Mouse (Mus musculus): ENCODE data around the gene Bptf. TPM values are rescaled to one million over a fixed set of nuclear protein-coding genes. Genes with fewer than 3 reads are reported as not detected.
"Not testable (repeated sequence)": the region's sequence is repeated elsewhere in the genome, so short reads cannot be mapped to it uniquely, and the experiment has no call there.

Gene Bptf
- polyA plus RNA-seq, 1 experiment from 2014 or later: 22.9 TPM

GRCm38 (mm10) chr11:107083480-107083879 is 48.4 kb downstream of the Bptf start:
- H3K4me1 ChIP-seq (replicated peaks; ENCODE audit: insufficient read depth, low read length): no peaks in the 10 kb centered on the region

GRCm38 (mm10) chr11:107065216-107065785 is 66.6 kb downstream of the Bptf start:
- no peak for ATAC-seq (replicated peaks; ENCODE audit: low FRiP score, low read depth)

More at GRCm38 (mm10) chr11:107083480-107083879, 48.4 kb downstream of the Bptf start:
- H3K4me2 ChIP-seq (ENCODE audit: low read length): no peak overlapping the region
- DNase-seq (ENCODE audit: low spot score) (no peak), ATAC-seq (replicated peaks; ENCODE audit: low FRiP score, low read depth) (no peak)
- no peaks in the 10 kb centered on the region for H3K9me3 ChIP-seq (replicated peaks; ENCODE audit: low read length)
- H3K9ac ChIP-seq (ENCODE audit: low read depth, low read length): no peak overlapping the region
- no peak overlapping the region for H3K4me3 ChIP-seq (replicated peaks; ENCODE audit: low read depth, low read length)
- TF ChIP-seq CTCF (IDR thresholded peaks at IDR 0.05; ENCODE audit: low read depth): no peak
- H3K27ac ChIP-seq: no peak overlapping the region
- 81% methylated on average over 5 of the region's 5 CpGs for WGBS
- no peaks in the 10 kb centered on the region for H3K27me3 ChIP-seq (ENCODE audit: insufficient read depth, low read length)
- H3K36me3 ChIP-seq (ENCODE audit: insufficient read depth, low read length): peaks cover 35% of the 10 kb centered on the region; the same call in 1 of the 2 replicates

GRCm38 (mm10) chr11:107064590-107064989 is 67.3 kb downstream of the Bptf start:
- no peak for DNase-seq (ENCODE audit: low spot score)
- WGBS: 92% methylated on average over 1 of the region's 1 CpGs
- H3K9me3 ChIP-seq (replicated peaks; ENCODE audit: low read length): no peaks in the 10 kb centered on the region
- no peak for TF ChIP-seq CTCF (IDR thresholded peaks at IDR 0.05; ENCODE audit: low read depth)
- H3K27me3 ChIP-seq (ENCODE audit: insufficient read depth, low read length): no peaks in the 10 kb centered on the region
- H3K27ac ChIP-seq: no peak overlapping the region
- H3K9ac ChIP-seq (ENCODE audit: low read depth, low read length): no peak overlapping the region
- no peak for ATAC-seq (replicated peaks; ENCODE audit: low FRiP score, low read depth)
- H3K4me3 ChIP-seq (replicated peaks; ENCODE audit: low read depth, low read length): no peak overlapping the region
- no peak overlapping the region for H3K4me2 ChIP-seq (ENCODE audit: low read length)
- no peaks in the 10 kb centered on the region for H3K4me1 ChIP-seq (replicated peaks; ENCODE audit: insufficient read depth, low read length)
- peaks cover 83% of the 10 kb centered on the region for H3K36me3 ChIP-seq (ENCODE audit: insufficient read depth, low read length)

More at GRCm38 (mm10) chr11:107065216-107065785, 66.6 kb downstream of the Bptf start:
- H3K27ac ChIP-seq: no peak overlapping the region
- no peak overlapping the region for H3K4me2 ChIP-seq (ENCODE audit: low read length)
- H3K4me3 ChIP-seq (replicated peaks; ENCODE audit: low read depth, low read length): no peak overlapping the region
- peaks cover 79% of the 10 kb centered on the region for H3K36me3 ChIP-seq (ENCODE audit: insufficient read depth, low read length)
- no peak overlapping the region for H3K9ac ChIP-seq (ENCODE audit: low read depth, low read length)
- no peak for DNase-seq (ENCODE audit: low spot score)
- 76% methylated on average over 11 of the region's 11 CpGs for WGBS
- H3K9me3 ChIP-seq (replicated peaks; ENCODE audit: low read length): no peaks in the 10 kb centered on the region
- H3K27me3 ChIP-seq (ENCODE audit: insufficient read depth, low read length): no peaks in the 10 kb centered on the region
- H3K4me1 ChIP-seq (replicated peaks; ENCODE audit: insufficient read depth, low read length): no peaks in the 10 kb centered on the region
- TF ChIP-seq CTCF (IDR thresholded peaks at IDR 0.05; ENCODE audit: low read depth): no peak

GRCm38 (mm10) chr11:107063067-107063466 is 68.9 kb downstream of the Bptf start:
- no peaks in the 10 kb centered on the region for H3K27me3 ChIP-seq (ENCODE audit: insufficient read depth, low read length)
- no peak overlapping the region for H3K4me2 ChIP-seq (ENCODE audit: low read length)
- 93% methylated on average over 3 of the region's 3 CpGs for WGBS
- H3K4me3 ChIP-seq (replicated peaks; ENCODE audit: low read depth, low read length): no peak overlapping the region
- DNase-seq (ENCODE audit: low spot score) (no peak), ATAC-seq (replicated peaks; ENCODE audit: low FRiP score, low read depth) (no peak)
- H3K27ac ChIP-seq: no peak overlapping the region
- no peaks in the 10 kb centered on the region for H3K4me1 ChIP-seq (replicated peaks; ENCODE audit: insufficient read depth, low read length)
- TF ChIP-seq CTCF (IDR thresholded peaks at IDR 0.05; ENCODE audit: low read depth): no peak
- no peak overlapping the region for H3K9ac ChIP-seq (ENCODE audit: low read depth, low read length)
- H3K9me3 ChIP-seq (replicated peaks; ENCODE audit: low read length): no peaks in the 10 kb centered on the region
- peaks cover 90% of the 10 kb centered on the region for H3K36me3 ChIP-seq (ENCODE audit: insufficient read depth, low read length)

- Histone ChIP-seq H3K27me3 (ENCODE audit: insufficient read depth, low read length) (no peaks in the 10 kb centered on the region), H3K4me3 (replicated peaks; ENCODE audit: low read depth, low read length) (no peak overlapping the region), H3K4me1 (replicated peaks; ENCODE audit: insufficient read depth, low read length) (no peaks in the 10 kb centered on the region), H3K9me3 (replicated peaks; ENCODE audit: low read length) (no peaks in the 10 kb centered on the region), H3K27ac (no peak overlapping the region), H3K36me3 (ENCODE audit: insufficient read depth, low read length) (peaks cover 89% of the 10 kb centered on the region), H3K9ac (ENCODE audit: low read depth, low read length) (no peak overlapping the region), H3K4me2 (ENCODE audit: low read length) (no peak overlapping the region)
- 78% methylated on average over 1 of the region's 1 CpGs for WGBS
- no peak for DNase-seq (ENCODE audit: low spot score)
- no peak for ATAC-seq (replicated peaks; ENCODE audit: low FRiP score, low read depth)
- no peak for TF ChIP-seq CTCF (IDR thresholded peaks at IDR 0.05; ENCODE audit: low read depth)
These were observed 71.0 kb downstream of the Bptf start for GRCm38 (mm10) chr11:107060941-107061340.

GRCm38 (mm10) chr11:107059634-107060033 is 72.3 kb downstream of the Bptf start:
- not testable (repeated sequence) for DNase-seq (ENCODE audit: low spot score); ATAC-seq (replicated peaks; ENCODE audit: low FRiP score, low read depth); H3K4me2 ChIP-seq (ENCODE audit: low read length); H3K4me3 ChIP-seq (replicated peaks; ENCODE audit: low read depth, low read length); H3K9ac ChIP-seq (ENCODE audit: low read depth, low read length); H3K9me3 ChIP-seq (replicated peaks; ENCODE audit: low read length); H3K4me1 ChIP-seq (replicated peaks; ENCODE audit: insufficient read depth, low read length); H3K27me3 ChIP-seq (ENCODE audit: insufficient read depth, low read length); H3K27ac ChIP-seq
- peaks cover 89% of the 10 kb centered on the region for H3K36me3 ChIP-seq (ENCODE audit: insufficient read depth, low read length)
- 95% methylated on average over 3 of the region's 3 CpGs for WGBS

DNA sequence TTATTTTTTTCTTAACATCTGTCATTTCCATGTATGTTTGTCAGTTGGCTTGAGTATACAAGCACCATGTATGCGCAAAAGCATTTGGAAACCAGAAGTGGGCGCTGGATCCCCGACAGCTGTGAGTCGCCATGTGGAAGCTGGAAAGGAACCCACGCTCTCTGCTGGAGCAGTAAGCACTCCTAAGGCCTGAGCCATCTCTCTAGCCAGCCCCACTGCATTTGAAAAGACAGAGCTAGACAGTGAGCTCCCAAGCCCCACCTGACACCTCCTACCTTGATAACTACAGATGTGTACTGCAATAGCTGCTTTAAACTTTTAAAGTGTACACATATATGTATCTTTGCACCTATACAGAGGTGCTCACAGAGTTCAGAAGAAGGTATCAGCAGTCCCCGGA is 74.5 kb downstream of the Bptf start:
- no peak overlapping the region for H3K4me3 ChIP-seq (replicated peaks; ENCODE audit: low read depth, low read length)
- no peak for ATAC-seq (replicated peaks; ENCODE audit: low FRiP score, low read depth)
- peaks cover 94% of the 10 kb centered on the region for H3K36me3 ChIP-seq (ENCODE audit: insufficient read depth, low read length)
- H3K4me1 ChIP-seq (replicated peaks; ENCODE audit: insufficient read depth, low read length): no peaks in the 10 kb centered on the region
- DNase-seq (ENCODE audit: low spot score): no peak
- H3K27me3 ChIP-seq (ENCODE audit: insufficient read depth, low read length): no peaks in the 10 kb centered on the region
- no peak overlapping the region for H3K27ac ChIP-seq
- no peak overlapping the region for H3K9ac ChIP-seq (ENCODE audit: low read depth, low read length)
- H3K9me3 ChIP-seq (replicated peaks; ENCODE audit: low read length): no peaks in the 10 kb centered on the region
- 92% methylated on average over 6 of the region's 6 CpGs for WGBS
- H3K4me2 ChIP-seq (ENCODE audit: low read length): no peak overlapping the region
- TF ChIP-seq CTCF (IDR thresholded peaks at IDR 0.05; ENCODE audit: low read depth): no peak

Measured in kidney, postnatal 0 days (tissue).